Mouse (Mus musculus) Muller cell, postnatal 12 days (primary cell): ENCODE measurements around the gene Tchp.
A peak's percentile ranks its signal among the peaks of the same experiment; 100 is the strongest.

Experiments used
- DNase-seq: peaks from one replicate; pipeline ENCODE4 v3.0.0-alpha.2; 2015; ENCODE audit errors: inconsistent ontology term

Gene Tchp

DNA sequence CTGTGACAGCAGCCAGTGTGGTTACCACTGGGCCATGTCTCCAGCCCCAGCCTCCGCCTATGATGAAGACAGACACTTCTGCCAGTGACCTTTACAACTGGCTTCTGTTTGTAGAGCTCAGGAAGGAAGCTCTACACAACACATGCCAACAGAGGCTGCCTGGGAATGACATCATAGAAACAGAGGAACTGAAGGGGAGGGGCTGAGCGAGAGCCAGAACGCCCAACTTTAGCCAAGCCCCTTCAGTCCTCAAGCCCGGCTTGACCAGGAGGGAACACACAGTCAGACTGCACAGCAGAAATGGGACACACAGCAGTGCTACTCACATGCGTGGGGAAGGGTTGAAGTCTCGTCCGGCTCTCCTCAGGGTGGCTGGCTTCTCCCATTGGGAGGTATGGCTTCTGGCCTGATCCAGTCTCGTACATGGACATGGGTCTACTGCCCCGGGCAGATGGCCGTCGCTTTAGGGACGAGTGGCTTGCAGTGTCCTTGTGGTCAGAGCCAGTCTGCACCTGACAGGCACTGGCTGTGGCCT is 31.2 kb downstream of the Tchp start:
- DNase-seq, result no peak

GRCm38 (mm10) chr5:114740595-114740994 is 33.0 kb downstream of the Tchp start:
- DNase-seq, result no peak

DNA sequence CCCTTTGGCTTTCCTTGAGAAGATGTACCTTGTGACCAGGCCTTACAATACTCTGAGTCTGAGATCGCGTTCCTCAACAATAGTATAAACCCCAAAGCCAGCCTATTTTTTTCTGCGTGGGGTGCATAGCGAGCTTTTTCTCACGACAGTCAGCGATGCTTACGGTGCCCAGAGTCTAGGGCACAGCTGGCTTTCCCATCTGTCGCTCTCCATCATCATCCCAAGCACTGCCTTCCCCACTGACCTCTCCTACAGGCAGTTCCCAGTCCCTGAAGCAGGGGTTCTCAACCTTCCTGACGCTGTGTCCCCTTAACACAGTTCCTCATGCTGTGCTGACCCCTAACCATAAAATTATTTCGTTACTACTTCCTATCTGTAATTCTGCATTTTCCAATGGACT is 35.0 kb downstream of the Tchp start:
- DNase-seq, result no peak

GRCm38 (mm10) chr5:114742998-114743696 is 35.6 kb downstream of the Tchp start:
- DNase-seq, result no peak

DNA sequence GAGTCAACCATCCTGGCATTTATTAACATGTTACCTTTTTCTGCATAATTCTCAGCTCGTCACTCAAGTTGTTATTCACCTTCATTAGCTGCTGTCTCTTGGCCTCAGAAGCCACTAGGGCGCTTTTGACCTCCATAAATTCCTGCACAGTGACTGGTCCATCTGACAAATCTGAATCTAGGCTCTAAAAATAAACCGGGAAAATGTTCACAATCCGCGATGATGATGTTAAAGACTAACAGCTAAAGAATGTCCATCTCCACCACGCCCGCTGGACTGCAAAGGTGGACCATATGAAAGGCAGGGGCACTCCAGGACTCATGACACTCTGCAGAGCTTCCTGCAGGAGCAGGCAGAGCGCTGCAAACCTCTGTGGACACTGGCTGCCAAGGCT is 36.1 kb downstream of the Tchp start:
- DNase-seq, result peak; percentile 52

DNA sequence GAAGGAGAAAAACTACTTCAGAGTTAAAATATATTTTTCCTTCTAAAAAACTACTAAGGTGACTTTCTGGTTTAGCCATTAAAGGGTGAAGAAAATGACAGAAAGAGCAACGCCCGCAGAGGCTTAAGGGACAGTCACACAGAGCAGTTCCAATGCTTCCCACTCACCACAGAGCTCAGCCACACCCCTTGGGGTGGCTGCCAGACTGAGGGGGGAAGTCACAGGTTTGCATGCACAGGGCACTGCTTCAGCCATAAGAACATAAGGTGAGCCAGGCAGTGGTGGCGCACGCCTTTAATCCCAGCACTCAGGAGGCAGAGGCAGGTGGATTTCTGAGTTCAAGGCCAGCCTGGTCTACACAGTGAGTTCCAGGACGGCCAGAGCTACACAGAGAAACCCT is 38.0 kb downstream of the Tchp start:
- no peak for DNase-seq

DNA sequence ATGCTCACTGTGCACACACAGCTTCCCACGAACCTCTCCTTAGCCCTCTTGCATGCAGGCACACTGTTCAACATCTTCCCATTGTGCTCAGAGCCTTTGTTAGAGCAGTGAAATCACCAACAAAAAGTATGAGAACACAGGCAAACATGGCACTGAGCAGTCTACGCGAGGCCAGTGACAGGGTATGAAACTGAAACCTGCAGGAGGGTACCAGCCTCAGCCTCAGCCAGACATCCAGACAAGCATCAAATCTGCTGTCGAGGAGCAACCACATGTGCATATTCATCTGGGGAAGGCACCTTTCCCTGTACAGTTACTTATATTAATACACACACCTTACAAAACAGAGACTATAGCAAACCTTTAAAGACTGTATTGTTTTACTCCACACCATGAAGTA is 39.3 kb downstream of the Tchp start:
- no peak for DNase-seq

DNA sequence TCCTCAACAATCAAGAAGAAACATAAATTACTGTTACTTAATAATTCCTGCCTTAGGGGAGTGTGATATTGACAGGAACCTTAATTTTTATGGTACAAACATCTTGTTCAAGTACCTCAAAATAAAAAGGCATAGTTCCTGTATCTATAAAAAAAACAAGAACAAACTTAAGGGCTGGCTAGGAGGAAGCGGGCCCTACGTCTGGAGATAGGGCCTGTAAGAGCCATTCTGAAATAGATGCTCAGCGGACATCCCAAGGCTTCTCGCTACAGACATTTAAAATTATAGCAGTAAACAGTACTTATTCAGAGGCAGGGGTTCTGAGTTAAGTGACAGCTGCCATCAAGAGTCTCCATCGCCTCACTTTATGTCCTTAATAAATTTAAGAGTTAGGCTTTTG is 40.0 kb downstream of the Tchp start:
- no peak for DNase-seq

- DNase-seq, result no peak
These were observed 42.8 kb downstream of the Tchp start for GRCm38 (mm10) chr5:114750325-114750724.

GRCm38 (mm10) chr5:114752397-114752796 is 44.8 kb downstream of the Tchp start:
- no peak for DNase-seq

DNA sequence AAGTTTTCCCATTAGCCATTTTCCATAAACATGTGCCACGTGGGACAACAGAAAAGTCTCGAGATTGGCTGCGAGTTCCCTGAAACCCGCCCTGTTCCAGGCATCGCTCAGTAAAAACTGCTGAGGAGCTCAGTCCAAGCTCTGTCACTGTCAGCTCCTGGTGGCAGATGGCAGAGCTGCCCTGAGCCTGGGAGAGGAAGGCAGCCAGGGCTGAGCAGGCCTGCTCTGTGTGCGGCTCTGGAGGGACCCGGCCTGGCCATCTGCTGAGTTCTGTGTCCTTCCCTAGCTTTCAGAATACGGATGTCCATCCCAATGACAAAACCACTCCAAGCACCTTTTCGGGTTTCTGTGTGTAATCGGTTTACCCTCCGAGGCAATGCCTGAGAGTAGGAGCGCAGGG is 45.8 kb downstream of the Tchp start:
- DNase-seq, result no peak

DNA sequence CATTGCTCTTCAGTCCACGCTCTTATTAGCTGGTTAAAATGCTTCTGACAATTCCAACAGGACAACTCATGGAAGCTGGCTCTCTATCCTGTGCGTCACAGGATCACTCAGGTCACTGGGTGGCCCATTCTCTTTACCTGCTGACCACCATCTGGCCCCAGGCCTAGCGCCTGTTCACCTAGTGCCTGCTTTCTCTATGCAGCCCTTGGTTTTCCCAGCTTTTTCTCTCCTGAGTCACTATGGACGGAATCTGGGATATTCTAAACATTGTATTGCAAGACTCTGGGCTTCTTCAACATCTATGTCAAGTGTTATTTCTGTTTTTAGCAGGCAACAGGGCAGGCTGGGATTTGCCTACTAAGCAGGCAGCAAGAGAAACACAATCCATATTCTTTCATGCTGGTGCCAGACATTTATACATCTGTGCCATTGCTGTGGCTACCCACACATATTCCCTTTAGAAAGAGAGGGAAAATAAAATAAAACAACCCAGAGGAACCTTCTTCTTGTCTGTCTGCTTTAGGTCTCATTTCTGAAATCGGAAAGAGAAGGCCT is 52.1 kb downstream of the Tchp start:
- no peak for DNase-seq

DNA sequence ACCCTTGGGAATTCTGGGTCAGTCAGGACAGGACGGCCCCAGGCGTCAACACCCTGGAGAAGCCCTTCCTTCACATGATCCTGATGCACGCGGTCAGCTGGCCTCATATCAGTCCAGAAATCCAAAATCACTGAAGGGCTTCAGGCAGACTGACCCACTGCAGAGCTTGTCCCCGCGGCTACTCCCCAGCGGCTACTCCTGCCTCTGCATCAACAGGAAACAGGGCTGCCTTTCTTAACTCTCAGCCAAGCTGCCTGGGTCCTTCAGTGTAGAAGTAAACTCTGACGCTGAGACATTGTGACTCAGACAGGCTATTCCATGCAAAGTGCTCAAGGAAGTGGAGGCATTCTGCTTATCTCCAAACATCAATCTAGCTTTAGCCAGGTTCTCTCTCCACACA is 54.4 kb downstream of the Tchp start:
- DNase-seq, result no peak

GRCm38 (mm10) chr5:114764812-114765735 is 57.5 kb downstream of the Tchp start:
- DNase-seq, result no peak

DNA sequence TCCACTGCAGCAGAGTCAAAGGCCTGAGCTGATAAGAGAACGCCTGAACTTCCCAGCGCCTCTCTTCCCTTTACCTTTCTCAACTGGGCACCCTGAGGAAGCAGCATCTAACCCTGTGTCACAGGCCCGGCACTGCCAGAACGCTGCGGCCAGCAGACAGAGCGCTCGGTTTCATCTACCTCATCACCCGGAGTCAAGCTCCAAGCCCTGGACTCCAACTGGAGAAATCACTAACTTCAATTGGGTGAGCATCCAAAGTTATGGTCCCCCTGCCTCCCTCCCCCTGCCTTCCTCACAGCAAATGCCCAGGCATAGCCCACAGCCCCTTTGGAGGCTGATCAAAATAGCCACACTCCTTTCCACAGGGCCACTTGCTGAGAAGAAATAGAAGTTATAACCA is 59.1 kb downstream of the Tchp start:
- DNase-seq, result no peak

GRCm38 (mm10) chr5:114767185-114767584 is 59.6 kb downstream of the Tchp start:
- DNase-seq, result no peak

DNA sequence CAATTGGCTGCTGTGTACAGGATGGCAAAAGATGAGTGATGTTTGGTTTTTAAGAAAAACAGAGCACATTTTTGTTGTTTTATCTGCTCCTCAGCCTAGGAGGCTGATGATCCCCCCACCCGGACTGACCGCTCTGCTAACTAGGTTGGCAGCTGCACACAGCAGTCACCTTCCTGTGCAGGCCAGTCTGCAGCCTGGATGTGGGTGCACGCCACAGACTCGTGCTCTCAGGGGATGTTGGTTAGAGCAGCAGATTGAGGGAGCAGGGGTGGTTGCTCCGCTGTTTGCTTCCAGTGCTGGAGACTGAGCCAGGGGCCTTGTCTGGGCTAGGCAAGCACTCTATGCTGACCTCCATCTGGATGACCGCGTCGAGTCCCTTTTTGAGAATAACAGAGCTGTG is 62.2 kb downstream of the Tchp start:
- DNase-seq, result no peak

- peak; percentile 14 for DNase-seq
These were observed 64.2 kb downstream of the Tchp start for GRCm38 (mm10) chr5:114771796-114772195.
